Mouse (Mus musculus): ENCODE results near the gene Cib2. TPM values are rescaled to one million over a fixed set of nuclear protein-coding genes. Genes with fewer than 3 reads are reported as not detected.

Cib2 gene
- total and polyA plus RNA-seq, 2 experiments from 2014 or later: 2.0 to 4.5 TPM

DNA sequence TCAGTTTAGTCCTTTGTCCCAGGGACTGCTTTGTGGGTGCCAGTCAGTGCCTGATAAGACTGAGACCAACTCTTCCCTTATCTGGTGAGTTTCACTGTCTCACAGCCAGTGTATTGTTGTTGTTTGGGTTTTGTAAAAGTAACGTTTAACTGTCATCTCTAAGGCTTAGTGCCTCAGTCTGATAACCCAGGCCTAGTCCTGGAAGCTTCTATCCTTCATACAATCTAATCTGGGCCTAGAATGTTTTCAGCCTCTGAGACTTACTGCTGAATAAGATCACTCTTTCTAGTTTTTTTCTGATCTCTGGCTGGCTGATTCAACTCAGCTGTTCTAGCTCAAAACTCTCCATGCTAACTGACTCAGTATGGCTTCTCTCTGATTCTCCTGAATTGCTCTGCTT lies 23.7 kb upstream of the Cib2 start:
- WGBS: 33% methylated on average over 1 of the region's 1 CpGs
- H3K4me1 ChIP-seq (ENCODE audit: control insufficient read depth, insufficient read depth): no peaks in the 10 kb centered on the region
- H3K27me3 ChIP-seq (ENCODE audit: control insufficient read depth, insufficient read depth, low read length): no peaks in the 10 kb centered on the region
- no peak overlapping the region for H3K4me2 ChIP-seq (ENCODE audit: low read depth, low read length)
- H3K27ac ChIP-seq (ENCODE audit: low read depth): no peak overlapping the region
- H3K36me3 ChIP-seq (replicated peaks; ENCODE audit: control insufficient read depth, insufficient read depth, low read length): no peaks in the 10 kb centered on the region
- no peaks in the 10 kb centered on the region for H3K9me3 ChIP-seq (replicated peaks; ENCODE audit: control insufficient read depth, low read length)
- H3K4me3 ChIP-seq (ENCODE audit: low read depth, low read length): no peak overlapping the region
- ATAC-seq (ENCODE audit: insufficient read depth, low read depth) (no peak), DNase-seq (ENCODE audit: low spot score) (no peak)
- H3K9ac ChIP-seq (replicated peaks; ENCODE audit: low read depth, low read length): no peak overlapping the region
- TF ChIP-seq EP300 (IDR thresholded peaks at IDR 0.05; ENCODE audit: low read depth) (no peak), CTCF (IDR thresholded peaks at IDR 0.05; ENCODE audit: low read depth) (no peak)

DNA sequence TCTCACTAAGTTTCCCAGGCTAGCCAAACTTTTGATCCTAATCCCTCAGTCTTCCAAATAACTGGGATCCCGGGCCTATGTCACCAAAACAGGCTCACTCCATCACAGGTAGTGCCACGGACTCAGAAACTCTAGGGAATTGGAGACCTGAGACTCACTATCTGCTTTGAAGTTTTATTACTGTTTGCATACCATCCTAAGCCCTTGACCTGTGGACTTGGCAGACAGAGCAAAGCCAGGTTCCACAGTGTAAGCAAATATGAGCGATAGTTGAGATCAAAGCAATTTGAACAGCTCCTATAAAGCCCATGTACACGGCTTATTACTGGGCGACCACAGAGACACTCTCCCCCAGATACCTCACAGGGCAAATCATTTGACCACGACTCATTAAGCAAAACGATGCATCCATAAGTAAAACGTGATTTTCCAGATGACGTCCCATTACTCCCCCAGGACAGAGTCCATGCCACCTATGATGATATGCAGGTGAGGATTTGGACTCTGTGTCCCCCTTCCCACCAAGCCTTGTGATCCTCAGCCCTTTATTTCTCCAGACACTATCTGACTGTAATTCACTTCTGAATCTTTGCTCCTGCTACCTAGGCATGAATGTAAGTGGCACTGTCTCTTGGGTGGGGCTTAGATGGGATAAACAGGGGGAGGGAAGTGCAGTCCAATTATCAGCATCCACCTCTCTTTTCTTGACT lies 11.3 kb upstream of the Cib2 start:
- 69% methylated on average over 9 of the region's 9 CpGs for WGBS
- no peaks in the 10 kb centered on the region for H3K9me3 ChIP-seq (replicated peaks; ENCODE audit: control insufficient read depth, low read length)

GRCm38 (mm10) chr9:54568732-54569131 lies 8.7 kb upstream of the Cib2 start:
- no peaks in the 10 kb centered on the region for H3K27me3 ChIP-seq (ENCODE audit: control insufficient read depth, insufficient read depth, low read length)
- no peak for DNase-seq (ENCODE audit: low spot score)
- H3K9me3 ChIP-seq (replicated peaks; ENCODE audit: control insufficient read depth, low read length): no peaks in the 10 kb centered on the region
- no peak overlapping the region for H3K4me3 ChIP-seq (ENCODE audit: low read depth, low read length)
- H3K27ac ChIP-seq (ENCODE audit: low read depth): no peak overlapping the region
- 30% methylated on average over 2 of the region's 2 CpGs for WGBS
- no peak overlapping the region for H3K9ac ChIP-seq (replicated peaks; ENCODE audit: low read depth, low read length)
- H3K4me1 ChIP-seq (ENCODE audit: control insufficient read depth, insufficient read depth): no peaks in the 10 kb centered on the region
- H3K4me2 ChIP-seq (ENCODE audit: low read depth, low read length): no peak overlapping the region
- TF ChIP-seq EP300 (IDR thresholded peaks at IDR 0.05; ENCODE audit: low read depth): no peak
- peak; percentile 7; the same call in 1 of the 2 replicates for TF ChIP-seq CTCF (IDR thresholded peaks at IDR 0.05; ENCODE audit: low read depth)
- ATAC-seq (ENCODE audit: insufficient read depth, low read depth): peak; percentile 51; the same call in 1 of the 2 replicates
- no peaks in the 10 kb centered on the region for H3K36me3 ChIP-seq (replicated peaks; ENCODE audit: control insufficient read depth, insufficient read depth, low read length)

More for the DNA sequence above, 11.3 kb upstream of the Cib2 start:
- H3K9ac ChIP-seq (replicated peaks; ENCODE audit: low read depth, low read length): no peak overlapping the region
- no peak for ATAC-seq (ENCODE audit: insufficient read depth, low read depth)
- H3K4me3 ChIP-seq (ENCODE audit: low read depth, low read length): no peak overlapping the region
- H3K4me1 ChIP-seq (ENCODE audit: control insufficient read depth, insufficient read depth): no peaks in the 10 kb centered on the region
- no peaks in the 10 kb centered on the region for H3K36me3 ChIP-seq (replicated peaks; ENCODE audit: control insufficient read depth, insufficient read depth, low read length)
- H3K4me2 ChIP-seq (ENCODE audit: low read depth, low read length): no peak overlapping the region
- H3K27me3 ChIP-seq (ENCODE audit: control insufficient read depth, insufficient read depth, low read length): no peaks in the 10 kb centered on the region
- no peak overlapping the region for H3K27ac ChIP-seq (ENCODE audit: low read depth)
- no peak for TF ChIP-seq CTCF (IDR thresholded peaks at IDR 0.05; ENCODE audit: low read depth)
- no peak for TF ChIP-seq EP300 (IDR thresholded peaks at IDR 0.05; ENCODE audit: low read depth)
- DNase-seq (ENCODE audit: low spot score): no peak

DNA sequence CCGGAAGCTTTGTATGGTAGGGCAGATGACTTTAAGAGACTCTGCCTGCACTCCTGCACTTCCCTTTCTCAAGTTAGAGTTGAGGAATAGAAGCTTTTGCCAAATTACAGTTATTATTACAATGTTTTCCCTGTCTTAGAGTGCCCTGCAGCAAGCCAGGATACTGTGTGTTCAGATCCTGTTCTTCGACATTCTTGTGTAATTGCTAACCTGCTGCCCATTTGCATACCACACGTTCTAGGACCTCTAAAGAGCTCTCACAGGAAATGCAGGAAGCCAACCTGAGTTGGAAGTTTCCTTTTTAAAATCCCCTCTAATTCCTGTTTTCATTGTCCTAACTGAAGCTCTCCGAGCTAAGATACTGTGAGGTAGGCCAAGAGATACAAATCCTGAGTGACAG lies 6.9 kb upstream of the Cib2 start:
- H3K9ac ChIP-seq (replicated peaks; ENCODE audit: low read depth, low read length): no peak overlapping the region
- 47% methylated on average over 4 of the region's 4 CpGs for WGBS
- H3K27ac ChIP-seq (ENCODE audit: low read depth): no peak overlapping the region

DNA sequence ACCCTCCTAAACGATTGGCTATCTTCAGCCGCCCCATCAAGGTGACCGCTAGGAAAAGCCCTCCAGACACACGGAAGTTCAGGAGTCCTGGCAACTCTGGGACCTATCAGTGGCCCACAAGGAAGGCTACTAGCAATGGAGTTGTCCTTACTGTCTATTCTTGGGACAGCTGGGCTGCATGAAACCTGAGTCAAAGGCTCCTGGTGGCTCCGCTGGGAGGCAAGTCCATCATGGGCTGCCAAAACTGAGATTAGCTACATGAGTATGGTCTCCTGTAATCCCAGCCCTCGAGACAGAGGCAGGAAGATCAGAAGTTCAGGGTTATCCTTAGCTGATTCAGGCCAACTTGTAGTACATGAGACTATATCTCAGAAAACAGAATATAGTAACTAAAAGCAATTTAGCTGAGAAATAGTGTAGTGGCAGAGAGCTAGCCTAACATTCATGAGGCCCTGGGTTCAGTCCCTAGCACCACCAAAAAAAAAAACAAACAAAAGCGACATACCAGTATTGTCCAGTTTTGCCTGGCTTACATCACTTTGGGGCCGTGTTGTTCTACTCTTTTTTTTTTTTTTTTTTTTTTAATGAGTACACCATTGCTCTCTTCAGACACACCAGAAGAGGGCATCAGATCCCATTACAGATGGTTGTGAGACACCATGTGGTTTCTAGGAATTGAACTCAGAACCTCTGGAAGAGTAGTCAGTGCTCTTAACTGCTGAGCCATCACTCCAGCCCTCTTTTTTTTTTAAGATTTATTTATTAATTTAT lies 998 bp upstream of the Cib2 start:
- Histone ChIP-seq H3K27ac (ENCODE audit: low read depth) (no peak overlapping the region), H3K9ac (replicated peaks; ENCODE audit: low read depth, low read length) (no peak overlapping the region), H3K4me2 (ENCODE audit: low read depth, low read length) (no peak overlapping the region), H3K36me3 (replicated peaks; ENCODE audit: control insufficient read depth, insufficient read depth, low read length) (no peaks in the 10 kb centered on the region), H3K4me3 (ENCODE audit: low read depth, low read length) (no peak overlapping the region), H3K9me3 (replicated peaks; ENCODE audit: control insufficient read depth, low read length) (no peaks in the 10 kb centered on the region), H3K27me3 (ENCODE audit: control insufficient read depth, insufficient read depth, low read length) (no peaks in the 10 kb centered on the region), H3K4me1 (ENCODE audit: control insufficient read depth, insufficient read depth) (no peaks in the 10 kb centered on the region)
- WGBS: 78% methylated on average over 8 of the region's 8 CpGs
- DNase-seq (ENCODE audit: low spot score) (no peak), ATAC-seq (ENCODE audit: insufficient read depth, low read depth) (no peak)
- TF ChIP-seq EP300 (IDR thresholded peaks at IDR 0.05; ENCODE audit: low read depth) (no peak), CTCF (IDR thresholded peaks at IDR 0.05; ENCODE audit: low read depth) (no peak)

More for the DNA sequence above, 6.9 kb upstream of the Cib2 start:
- no peaks in the 10 kb centered on the region for H3K4me1 ChIP-seq (ENCODE audit: control insufficient read depth, insufficient read depth)
- H3K36me3 ChIP-seq (replicated peaks; ENCODE audit: control insufficient read depth, insufficient read depth, low read length): no peaks in the 10 kb centered on the region
- H3K27me3 ChIP-seq (ENCODE audit: control insufficient read depth, insufficient read depth, low read length): no peaks in the 10 kb centered on the region
- H3K9me3 ChIP-seq (replicated peaks; ENCODE audit: control insufficient read depth, low read length): no peaks in the 10 kb centered on the region
- no peak overlapping the region for H3K4me2 ChIP-seq (ENCODE audit: low read depth, low read length)
- no peak for ATAC-seq (ENCODE audit: insufficient read depth, low read depth)
- H3K4me3 ChIP-seq (ENCODE audit: low read depth, low read length): no peak overlapping the region
- TF ChIP-seq EP300 (IDR thresholded peaks at IDR 0.05; ENCODE audit: low read depth): no peak
- no peak for TF ChIP-seq CTCF (IDR thresholded peaks at IDR 0.05; ENCODE audit: low read depth)
- DNase-seq (ENCODE audit: low spot score): no peak
